Mouse (Mus musculus): ENCODE measurements at regions not wholly inside any gene's neighbourhood (a gene's known extent, or its start where the extent isn't known, plus 50 kb on each side); places are given as distances from the start of the nearest gene placed in this dataset.
A peak's percentile ranks its signal among the peaks of the same experiment; 100 is the strongest.
"Not testable (repeated sequence)": the region's sequence is repeated elsewhere in the genome, so short reads cannot be mapped to it uniquely, and the experiment has no call there.

GRCm38 (mm10) chr10:54858075-54858474 lies 781.7 kb upstream of the Man1a start:
- DNase-seq, result no peak

DNA sequence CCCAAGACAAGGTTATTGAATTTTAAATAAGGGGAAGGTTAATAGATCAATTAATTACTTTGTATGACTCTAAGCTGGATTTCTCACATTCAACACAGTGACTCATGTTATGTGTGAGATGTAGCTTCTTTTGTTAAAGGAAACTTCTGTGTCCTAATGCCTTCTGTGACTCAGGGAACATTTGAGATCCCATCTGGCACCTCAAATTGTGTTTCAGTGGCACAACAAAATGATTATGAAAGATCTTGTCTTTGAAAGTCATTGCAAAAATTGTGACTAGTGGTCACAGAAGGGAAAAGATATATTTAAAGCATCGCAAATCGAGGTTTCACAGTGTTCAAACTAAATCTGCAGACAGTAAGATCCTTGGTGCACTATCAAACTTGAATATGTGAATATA lies 765.2 kb upstream of the Man1a start:
- DNase-seq, result no peak

DNA sequence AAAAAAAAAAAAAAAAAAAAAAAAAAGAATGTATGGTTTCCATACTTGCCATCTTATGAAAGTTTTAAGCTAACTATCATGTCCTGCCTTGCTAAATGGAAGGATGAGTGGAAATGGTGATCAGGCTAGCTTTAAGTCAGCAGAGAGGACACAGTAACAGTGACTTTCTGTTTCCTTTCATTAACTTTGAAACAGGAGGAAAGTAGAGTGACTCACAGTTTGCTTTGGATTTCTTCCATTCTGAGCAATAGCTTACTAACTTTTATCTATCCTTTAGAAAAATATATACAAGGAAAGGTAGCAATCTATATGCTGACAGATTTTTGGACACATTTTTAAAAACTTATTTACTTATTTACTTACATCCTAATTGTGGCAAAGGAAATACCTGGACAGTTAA lies 762.6 kb upstream of the Man1a start:
- no peak for DNase-seq

- DNase-seq, result no peak
Observed at GRCm38 (mm10) chr10:54814604-54815122, 738.3 kb upstream of the Man1a start.

GRCm38 (mm10) chr10:54799478-54800196 lies 723.2 kb upstream of the Man1a start:
- DNase-seq, result no peak

DNA sequence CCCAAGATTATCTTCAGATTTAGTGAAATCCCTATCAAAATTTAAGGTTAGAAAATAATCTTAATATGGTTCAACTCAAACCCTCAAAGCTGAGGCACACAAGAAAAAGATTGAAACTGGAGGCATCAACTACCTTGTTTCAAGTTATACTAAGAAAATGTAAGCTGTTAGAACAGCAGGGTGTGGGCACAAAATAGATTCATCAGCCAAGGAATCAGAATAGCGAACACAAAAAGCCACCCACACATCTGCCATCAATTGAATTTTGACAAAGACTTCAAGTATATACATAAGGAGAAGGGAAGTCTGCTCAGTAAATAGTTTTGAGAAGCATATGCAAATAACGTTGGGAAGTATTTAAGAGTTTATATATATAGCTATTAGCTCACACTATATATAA lies 720.9 kb upstream of the Man1a start:
- DNase-seq, result no peak

GRCm38 (mm10) chr10:54761084-54761483 lies 684.7 kb upstream of the Man1a start:
- no peak for DNase-seq

DNA sequence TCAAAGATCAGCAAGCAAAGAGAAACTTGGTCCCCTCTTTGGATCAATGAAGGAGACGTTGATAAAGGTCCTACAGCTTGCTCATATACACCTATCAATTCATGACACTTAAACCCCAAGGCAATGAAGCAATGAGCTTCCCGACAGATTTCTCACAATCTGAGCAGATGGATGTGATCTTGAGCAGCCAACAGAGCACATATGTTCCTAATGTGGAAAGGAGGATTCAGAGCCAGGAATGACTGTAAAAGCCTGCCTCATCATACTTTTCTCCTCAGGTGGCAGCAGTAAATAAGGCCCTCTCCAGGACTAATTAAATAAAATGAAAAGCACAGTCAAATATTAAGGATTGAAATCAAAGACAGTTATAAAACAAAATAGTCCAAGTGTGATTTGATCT lies 672.8 kb upstream of the Man1a start:
- peak; percentile 3 for DNase-seq

GRCm38 (mm10) chr10:54737108-54737507 lies 660.7 kb upstream of the Man1a start:
- DNase-seq, result no peak

- no peak for DNase-seq
Observed at GRCm38 (mm10) chr10:54712684-54713083, 636.3 kb upstream of the Man1a start.

- DNase-seq, result not testable (repeated sequence)
Observed at GRCm38 (mm10) chr10:54667791-54668190, 591.4 kb upstream of the Man1a start.
